Mouse (Mus musculus) cerebellum, adult 2 months (tissue): ENCODE measurements around the gene Serf2.

ENCODE experiments used
- CTCF ChIP-seq: fragments of 200-500 bp; IDR thresholded peaks from 2 replicates; pipeline ENCODE4 v1.5.1; 2011; ENCODE audit warnings: low read depth, mild to moderate bottlenecking, control low read depth, low read length, moderate library complexity, borderline replicate concordance; ENCODE audit not compliant: insufficient read depth
- POLR2A ChIP-seq: fragments of 200-500 bp; IDR thresholded peaks from 2 replicates; pipeline ENCODE4 v1.6.1; 2011; ENCODE audit warnings: low read length, control low read depth, borderline replicate concordance; ENCODE audit not compliant: insufficient read depth

GRCm38 (mm10) chr2:121434854-121435253 lies 14.1 kb upstream of the Serf2 start:
- TF ChIP-seq CTCF (peak; percentile 27; the same call in 1 of the 2 replicates), POLR2A (no peak)
